Mouse (Mus musculus) midbrain, postnatal 0 days (tissue): ENCODE data around the gene Cmbl. TPM values are rescaled to one million over a fixed set of nuclear protein-coding genes. Genes with fewer than 3 reads are reported as not detected.

ENCODE experiments used
- ATAC-seq: fragments of 200-750 bp; cut with Nextera tagmentation; 2 replicates; pipeline ENCODE4 v1.8.0; 2017; ENCODE audit warnings: moderate number of reproducible peaks, mild to moderate bottlenecking, moderate TSS enrichment, moderate library complexity; ENCODE audit not compliant: low FRiP score
- DNase-seq: peaks from one replicate; pipeline ENCODE4 v3.0.0-alpha.2; 2015; ENCODE audit warnings: low spot score
- H3K27ac ChIP-seq: fragments of 300-500 bp; sonication (generic); 2 replicates; pipeline ENCODE4 v1.5.1; 2014; ENCODE audit warnings: low read depth, mild to moderate bottlenecking, low read length, mixed read lengths
- H3K27me3 ChIP-seq: fragments of 300-500 bp; sonication (generic); 2 replicates; pipeline ENCODE4 v1.6.1; 2014; ENCODE audit warnings: low read length, control low read depth, mixed read lengths; ENCODE audit not compliant: insufficient read depth
- H3K36me3 ChIP-seq: fragments of 300-500 bp; sonication (generic); 2 replicates; pipeline ENCODE4 v1.6.1; 2014; ENCODE audit warnings: low read length, control low read depth, mixed read lengths; ENCODE audit not compliant: insufficient read depth
- H3K4me1 ChIP-seq: fragments of 300-500 bp; sonication (generic); 2 replicates; pipeline ENCODE4 v1.6.1; 2014; ENCODE audit warnings: mild to moderate bottlenecking, control low read depth, antibody characterized with exemption, low read length, mixed read lengths; ENCODE audit not compliant: insufficient read depth
- H3K4me2 ChIP-seq: fragments of 300-500 bp; sonication (generic); 2 replicates; pipeline ENCODE4 v1.6.1; 2014; ENCODE audit warnings: low read depth, mild to moderate bottlenecking, low read length, mixed read lengths; ENCODE audit not compliant: poor library complexity, severe bottlenecking
- H3K4me3 ChIP-seq: fragments of 300-500 bp; sonication (generic); 2 replicates; pipeline ENCODE4 v1.5.1; 2014; ENCODE audit warnings: low read depth, mild to moderate bottlenecking, low read length, moderate library complexity
- H3K9ac ChIP-seq: fragments of 300-500 bp; sonication (generic); replicated peaks from 2 replicates; pipeline ENCODE4 v1.6.1; 2014; ENCODE audit warnings: mild to moderate bottlenecking, low read length, moderate library complexity, mixed read lengths; ENCODE audit not compliant: poor library complexity, severe bottlenecking
- H3K9me3 ChIP-seq: fragments of 300-500 bp; sonication (generic); 2 replicates; pipeline ENCODE4 v1.6.1; 2016; ENCODE audit warnings: low read length, control low read depth
- CTCF ChIP-seq: IDR thresholded peaks from 2 replicates; pipeline ENCODE4 v1.5.1; 2016; ENCODE audit warnings: antibody characterized with exemption, mild to moderate bottlenecking
- WGBS: fragments of 180-500 bp; shearing (Covaris S2); extraction: QIAGEN DNeasy Blood & Tissue Kit; methylation state at CpG from one replicate; pipeline ENCODE4 v1.1.7; 2014; 5-methylcytosine and 5-hydroxymethylcytosine counted together
- polyA plus RNA-seq: library from polyadenylated mRNA; unstranded; fragments of >200 nt; fragmentation: Nextera tagmentation; extraction: Ambion mirVana; gene quantifications from 2 replicates; pipeline ENCODE4 v1.2.1, GENCODE M21; 2015
- total RNA-seq: library from RNA; depleted of rRNA; stranded (reverse); fragments of >200 nt; gene quantifications from 2 replicates; pipeline ENCODE4 v1.2.3, GENCODE M21; 2014

Cmbl gene
- total and polyA plus RNA-seq, 2 experiments from 2014 or later, result 25.9 to 34.3 TPM

DNA sequence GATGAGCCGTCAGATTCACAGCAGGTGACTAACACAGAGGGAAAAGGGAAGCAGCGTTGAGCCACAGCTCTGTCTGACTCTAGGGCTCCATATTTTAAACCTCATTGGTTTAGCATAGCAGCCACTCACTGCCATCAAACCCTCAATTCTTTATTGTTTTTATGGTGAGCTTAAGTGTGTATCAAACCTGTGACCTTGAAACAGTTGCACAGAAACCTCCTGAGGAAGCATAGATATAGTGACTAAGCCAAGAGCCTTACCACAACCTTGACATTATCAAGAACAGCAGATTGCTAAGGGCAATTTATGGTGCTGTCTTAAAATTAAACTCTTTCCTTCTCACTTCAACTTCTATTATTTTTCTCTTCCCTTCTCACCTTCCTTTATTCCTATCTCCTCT is 31.7 kb upstream of the Cmbl start:
- Histone ChIP-seq H3K4me3 (no peak overlapping the region), H3K9me3 (no peaks in the 10 kb centered on the region), H3K9ac (no peak overlapping the region), H3K4me2 (no peak overlapping the region), H3K4me1 (peaks cover 13% of the 10 kb centered on the region), H3K27me3 (no peaks in the 10 kb centered on the region), H3K27ac (no peak overlapping the region), H3K36me3 (no peaks in the 10 kb centered on the region)
- DNase-seq (no peak), ATAC-seq (no peak)
- TF ChIP-seq CTCF, result no peak
- 64% methylated on average over 2 of the region's 2 CpGs for WGBS

GRCm38 (mm10) chr15:31534421-31535258 is 30.5 kb upstream of the Cmbl start:
- ATAC-seq (no peak), DNase-seq (no peak)
- H3K4me2 ChIP-seq, result no peak overlapping the region
- H3K4me3 ChIP-seq, result no peak overlapping the region
- TF ChIP-seq CTCF, result no peak
- peaks cover 6% of the 10 kb centered on the region for H3K4me1 ChIP-seq
- WGBS, result 74% methylated on average over 7 of the region's 7 CpGs
- H3K9ac ChIP-seq, result no peak overlapping the region
- no peaks in the 10 kb centered on the region for H3K27me3 ChIP-seq
- no peaks in the 10 kb centered on the region for H3K36me3 ChIP-seq
- H3K27ac ChIP-seq, result no peak overlapping the region
- no peaks in the 10 kb centered on the region for H3K9me3 ChIP-seq

DNA sequence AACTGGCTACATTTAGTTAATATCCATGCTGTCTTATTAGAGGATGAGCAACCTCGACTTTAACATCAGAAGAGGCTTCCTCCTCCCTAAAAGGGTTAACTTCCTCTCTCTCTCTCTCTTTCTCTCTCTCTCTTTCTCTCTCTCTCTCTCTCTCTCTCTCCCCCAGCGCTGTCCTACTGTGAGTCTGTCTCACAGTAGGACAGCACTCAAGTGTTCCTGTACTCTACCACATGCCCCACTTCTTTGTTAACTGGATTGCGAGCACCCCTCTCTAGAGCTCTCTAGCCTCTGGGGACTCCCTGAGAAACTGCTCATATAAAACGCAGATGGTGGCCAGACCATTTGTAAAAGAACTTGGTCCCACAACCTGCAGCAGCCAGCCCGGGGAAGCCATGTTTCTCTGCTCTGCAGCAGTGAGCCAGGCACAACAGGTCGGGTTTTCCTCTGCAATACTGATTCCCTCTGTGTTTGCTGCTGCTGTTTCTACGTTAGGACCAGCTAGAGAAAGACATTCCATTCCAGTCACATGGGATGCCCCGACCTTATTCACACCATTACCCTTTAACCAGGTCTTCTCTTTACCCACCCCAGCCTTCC is 29.8 kb upstream of the Cmbl start:
- no peak overlapping the region for H3K9ac ChIP-seq
- H3K27me3 ChIP-seq, result no peaks in the 10 kb centered on the region
- H3K4me3 ChIP-seq, result no peak overlapping the region
- H3K9me3 ChIP-seq, result no peaks in the 10 kb centered on the region
- no peak for DNase-seq
- peaks cover 6% of the 10 kb centered on the region for H3K4me1 ChIP-seq
- no peaks in the 10 kb centered on the region for H3K36me3 ChIP-seq
- TF ChIP-seq CTCF, result no peak
- H3K27ac ChIP-seq, result peak overlapping the region; percentile 32; the same call in 1 of the 2 replicates
- ATAC-seq, result no peak
- WGBS, result 23% methylated on average over 8 of the region's 8 CpGs
- H3K4me2 ChIP-seq, result no peak overlapping the region

GRCm38 (mm10) chr15:31536051-31536737 is 29.0 kb upstream of the Cmbl start:
- no peak overlapping the region for H3K9ac ChIP-seq
- DNase-seq (peak; percentile 86), ATAC-seq (peak; percentile 73)
- H3K9me3 ChIP-seq, result no peaks in the 10 kb centered on the region
- H3K27me3 ChIP-seq, result no peaks in the 10 kb centered on the region
- H3K4me2 ChIP-seq, result no peak overlapping the region
- 4% methylated on average over 7 of the region's 7 CpGs for WGBS
- H3K4me1 ChIP-seq, result peaks cover 6% of the 10 kb centered on the region
- no peak for TF ChIP-seq CTCF
- H3K4me3 ChIP-seq, result no peak overlapping the region
- H3K27ac ChIP-seq, result no peak overlapping the region; the same call in 1 of the 2 replicates
- no peaks in the 10 kb centered on the region for H3K36me3 ChIP-seq

GRCm38 (mm10) chr15:31537706-31538105 is 27.5 kb upstream of the Cmbl start:
- Histone ChIP-seq H3K9me3 (no peaks in the 10 kb centered on the region), H3K27ac (no peak overlapping the region), H3K9ac (no peak overlapping the region), H3K4me3 (no peak overlapping the region), H3K27me3 (no peaks in the 10 kb centered on the region), H3K4me2 (no peak overlapping the region), H3K4me1 (peaks cover 6% of the 10 kb centered on the region), H3K36me3 (no peaks in the 10 kb centered on the region)
- TF ChIP-seq CTCF, result no peak
- 85% methylated on average over 2 of the region's 2 CpGs for WGBS
- ATAC-seq, result no peak
- DNase-seq, result no peak

- no peak for ATAC-seq
Measured at GRCm38 (mm10) chr15:31538346-31538745, 26.8 kb upstream of the Cmbl start.

More at GRCm38 (mm10) chr15:31538346-31538745, 26.8 kb upstream of the Cmbl start:
- TF ChIP-seq CTCF, result no peak
- no peak for DNase-seq
- Histone ChIP-seq H3K27ac (no peak overlapping the region), H3K36me3 (no peaks in the 10 kb centered on the region), H3K9me3 (no peaks in the 10 kb centered on the region), H3K4me2 (no peak overlapping the region), H3K4me1 (peaks cover 6% of the 10 kb centered on the region), H3K4me3 (no peak overlapping the region), H3K9ac (no peak overlapping the region), H3K27me3 (no peaks in the 10 kb centered on the region)
- WGBS, result 97% methylated on average over 3 of the region's 3 CpGs
